Mouse (Mus musculus) forebrain, embryonic 13.5 days (tissue): ENCODE data around the gene Ccr10. TPM values are rescaled to one million over a fixed set of nuclear protein-coding genes. Genes with fewer than 3 reads are reported as not detected.
"Not testable (repeated sequence)": the region's sequence is repeated elsewhere in the genome, so short reads cannot be mapped to it uniquely, and the experiment has no call there.

Source experiments
- ATAC-seq: fragments of 200-750 bp; cut with Nextera tagmentation; 2 replicates; pipeline ENCODE4 v1.8.0; 2017
- H3K27ac ChIP-seq: fragments of 300-500 bp; sonication (generic); 2 replicates; pipeline ENCODE4 v1.5.1; 2015; ENCODE audit warnings: inconsistent platforms, mild to moderate bottlenecking, moderate library complexity
- H3K27me3 ChIP-seq: fragments of 300-500 bp; sonication (generic); 2 replicates; pipeline ENCODE4 v1.6.1; 2015; ENCODE audit warnings: mild to moderate bottlenecking, inconsistent platforms
- H3K36me3 ChIP-seq: fragments of 300-500 bp; sonication (generic); 2 replicates; pipeline ENCODE4 v1.6.1; 2015; ENCODE audit warnings: mild to moderate bottlenecking, inconsistent platforms; ENCODE audit not compliant: poor library complexity, severe bottlenecking
- H3K4me1 ChIP-seq: fragments of 300-500 bp; sonication (generic); 2 replicates; pipeline ENCODE4 v1.6.1; 2015; ENCODE audit warnings: inconsistent platforms
- H3K4me2 ChIP-seq: fragments of 300-500 bp; sonication (generic); 2 replicates; pipeline ENCODE4 v1.6.1; 2015; ENCODE audit warnings: inconsistent platforms, mild to moderate bottlenecking, moderate library complexity
- H3K4me3 ChIP-seq: fragments of 300-500 bp; sonication (generic); 2 replicates; pipeline ENCODE4 v1.5.1; 2015; ENCODE audit warnings: mild to moderate bottlenecking, inconsistent platforms
- H3K9ac ChIP-seq: fragments of 300-500 bp; sonication (generic); 2 replicates; pipeline ENCODE4 v1.6.1; 2015; ENCODE audit warnings: mild to moderate bottlenecking, inconsistent platforms
- H3K9me3 ChIP-seq: fragments of 300-500 bp; sonication (generic); replicated peaks from 2 replicates; pipeline ENCODE4 v1.6.1; 2016; ENCODE audit warnings: inconsistent platforms
- WGBS: fragments of 180-500 bp; shearing (Covaris S2); methylation state at CpG from one replicate; pipeline ENCODE4 v1.1.7; 2015; 5-methylcytosine and 5-hydroxymethylcytosine counted together
- microRNA-seq: library from miRNA; unstranded; fragments of <30 nt; microRNA quantifications from one replicate; pipeline ENCODE4, GENCODE M21; 2016
- polyA plus RNA-seq: library from polyadenylated mRNA; unstranded; fragments of >200 nt; fragmentation: Nextera tagmentation; extraction: Ambion mirVana; gene quantifications from 2 replicates; pipeline ENCODE4 v1.2.1, GENCODE M21; 2015

The Ccr10 gene
- polyA plus RNA-seq, 1 experiment from 2014 or later, result not detected

DNA sequence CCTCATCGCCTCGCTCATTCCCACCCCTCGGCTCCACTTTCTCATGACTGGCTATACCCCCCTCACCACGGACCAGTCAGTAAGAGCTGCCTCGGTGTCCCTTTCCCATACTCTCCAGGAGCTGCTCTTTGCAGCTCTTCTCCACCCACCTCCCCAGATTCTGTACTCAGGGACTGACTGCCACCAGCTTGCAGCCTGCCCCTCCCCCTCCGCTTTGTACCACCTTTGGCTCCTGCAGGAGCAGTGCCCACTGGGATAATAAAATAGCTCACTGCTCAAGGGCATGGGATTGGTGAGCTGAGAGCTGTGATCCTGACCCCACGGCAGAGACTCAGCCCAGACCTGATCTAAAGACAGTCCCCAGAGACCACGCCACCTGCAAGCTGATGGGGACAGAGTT is 50.7 kb downstream of the Ccr10 start:
- H3K4me1 ChIP-seq, result peaks cover 15% of the 10 kb centered on the region
- not testable (repeated sequence) for H3K27me3 ChIP-seq, H3K9me3 ChIP-seq, ATAC-seq, H3K27ac ChIP-seq, H3K9ac ChIP-seq, H3K4me3 ChIP-seq, H3K4me2 ChIP-seq
- WGBS, result 92% methylated on average over 8 of the region's 8 CpGs
- H3K36me3 ChIP-seq, result peaks cover 49% of the 10 kb centered on the region

Small RNA genes within 50 kb of the gene (microRNA-seq; reads per million reads assigned to microRNA genes)
- not detected for gene Gm27626

Other genes with a start within 250 kb of the Ccr10 start
- 24.6 and 29.1 TPM in 2 replicates for gene Stat3, start 235.9 kb downstream of the Ccr10 start, polyA plus RNA-seq
- gene Cavin1, start 204.6 kb downstream of the Ccr10 start, polyA plus RNA-seq, result 19.5 and 23.4 TPM in 2 replicates
- 52.9 and 56.3 TPM in 2 replicates for gene Atp6v0a1, start 166.0 kb downstream of the Ccr10 start, polyA plus RNA-seq
- gene Naglu, start 105.4 kb downstream of the Ccr10 start, polyA plus RNA-seq, result 4.8 and 6.5 TPM in 2 replicates
- gene Hsd17b1, start 97.0 kb downstream of the Ccr10 start, polyA plus RNA-seq, result not detected in 2 replicates
- gene Coasy, start 92.9 kb downstream of the Ccr10 start, polyA plus RNA-seq, result 45.8 and 48.2 TPM in 2 replicates
- 71.1 and 81.2 TPM in 2 replicates for gene Mlx, start 88.2 kb downstream of the Ccr10 start, polyA plus RNA-seq
- gene Psmc3ip, start 80.0 kb downstream of the Ccr10 start, polyA plus RNA-seq, result 63.3 and 64.1 TPM in 2 replicates
- 18.6 and 20.8 TPM in 2 replicates for gene Retreg3, start 55.5 kb downstream of the Ccr10 start, polyA plus RNA-seq
- gene Tubg1, start 55.5 kb downstream of the Ccr10 start, polyA plus RNA-seq, result 108 and 112 TPM in 2 replicates
- 14.6 and 16.4 TPM in 2 replicates for gene Tubg2, start 19.5 kb downstream of the Ccr10 start, polyA plus RNA-seq
- 0.36 and 0.42 TPM in 2 replicates for gene Cntnap1, start 4.9 kb downstream of the Ccr10 start, polyA plus RNA-seq
- gene Plekhh3, start 4.1 kb downstream of the Ccr10 start, polyA plus RNA-seq, result 4.5 and 6.4 TPM in 2 replicates
- 12.1 and 13.8 TPM in 2 replicates for gene Ezh1, start 51.0 kb upstream of the Ccr10 start, polyA plus RNA-seq
- gene Ramp2, start 70.6 kb upstream of the Ccr10 start, polyA plus RNA-seq, result 43.9 and 55.3 TPM in 2 replicates
- 92.6 and 109 TPM in 2 replicates for gene Vps25, start 78.3 kb upstream of the Ccr10 start, polyA plus RNA-seq
- gene Wnk4, start 85.1 kb upstream of the Ccr10 start, polyA plus RNA-seq, result 4.4 and 4.5 TPM in 2 replicates
- gene Cntd1, start 103.6 kb upstream of the Ccr10 start, polyA plus RNA-seq, result 1.2 and 1.9 TPM in 2 replicates
- gene Coa3, start 103.7 kb upstream of the Ccr10 start, polyA plus RNA-seq, result 190 and 203 TPM in 2 replicates
- 164 and 175 TPM in 2 replicates for gene Becn1, start 126.8 kb upstream of the Ccr10 start, polyA plus RNA-seq
- gene Psme3, start 140.8 kb upstream of the Ccr10 start, polyA plus RNA-seq, result 144 and 145 TPM in 2 replicates
- 1.7 and 2.2 TPM in 2 replicates for gene Aoc2, start 149.6 kb upstream of the Ccr10 start, polyA plus RNA-seq
- not detected in 2 replicates for gene Aoc3, start 155.2 kb upstream of the Ccr10 start, polyA plus RNA-seq
- not detected in 2 replicates for gene G6pc, start 192.1 kb upstream of the Ccr10 start, polyA plus RNA-seq
- gene Aarsd1, start 242.2 kb upstream of the Ccr10 start, polyA plus RNA-seq, result 101 and 113 TPM in 2 replicates
- gene Gm27029, start 249.4 kb upstream of the Ccr10 start, polyA plus RNA-seq, result 7.6 and 8.0 TPM in 2 replicates
- 24.2 and 26.3 TPM in 2 replicates for gene Rundc1, start 249.6 kb upstream of the Ccr10 start, polyA plus RNA-seq
- 1.2 TPM in 2 replicates for gene Ptges3l, start 249.9 kb upstream of the Ccr10 start, polyA plus RNA-seq